Mouse (Mus musculus) hindbrain, embryonic 13.5 days (tissue): ENCODE measurements around the gene Efcab5. TPM values are rescaled to one million over a fixed set of nuclear protein-coding genes. Genes with fewer than 3 reads are reported as not detected.
"Not testable (repeated sequence)": the region's sequence is repeated elsewhere in the genome, so short reads cannot be mapped to it uniquely, and the experiment has no call there.

Experiments used
- ATAC-seq: fragments of 200-750 bp; cut with Nextera tagmentation; 2 replicates; pipeline ENCODE4 v1.8.0; 2017; ENCODE audit warnings: moderate TSS enrichment; ENCODE audit not compliant: low FRiP score
- H3K27ac ChIP-seq: fragments of 300-500 bp; sonication (generic); 2 replicates; pipeline ENCODE4 v1.5.1; 2015; ENCODE audit warnings: inconsistent platforms, mild to moderate bottlenecking, moderate library complexity
- H3K27me3 ChIP-seq: fragments of 300-500 bp; sonication (generic); 2 replicates; pipeline ENCODE4 v1.6.1; 2015; ENCODE audit warnings: mild to moderate bottlenecking, inconsistent platforms
- H3K36me3 ChIP-seq: fragments of 300-500 bp; sonication (generic); 2 replicates; pipeline ENCODE4 v1.6.1; 2015; ENCODE audit warnings: mild to moderate bottlenecking, inconsistent platforms
- H3K4me1 ChIP-seq: fragments of 300-500 bp; sonication (generic); replicated peaks from 2 replicates; pipeline ENCODE4 v1.6.1; 2015; ENCODE audit warnings: inconsistent platforms
- H3K4me2 ChIP-seq: fragments of 300-500 bp; sonication (generic); 2 replicates; pipeline ENCODE4 v1.6.1; 2015; ENCODE audit warnings: inconsistent platforms, mild to moderate bottlenecking, moderate library complexity
- H3K4me3 ChIP-seq: fragments of 300-500 bp; sonication (generic); 2 replicates; pipeline ENCODE4 v1.5.1; 2015; ENCODE audit warnings: mild to moderate bottlenecking, inconsistent platforms
- H3K9ac ChIP-seq: fragments of 300-500 bp; sonication (generic); 2 replicates; pipeline ENCODE4 v1.6.1; 2015; ENCODE audit warnings: mild to moderate bottlenecking, inconsistent platforms
- H3K9me3 ChIP-seq: fragments of 300-500 bp; sonication (generic); 2 replicates; pipeline ENCODE4 v1.6.1; 2016; ENCODE audit warnings: inconsistent platforms
- WGBS: fragments of 180-500 bp; shearing (Covaris S2); methylation state at CpG from one replicate; pipeline ENCODE4 v1.1.7; 2015; 5-methylcytosine and 5-hydroxymethylcytosine counted together
- polyA plus RNA-seq: library from polyadenylated mRNA; unstranded; fragments of >200 nt; fragmentation: Nextera tagmentation; extraction: Ambion mirVana; gene quantifications from 2 replicates; pipeline ENCODE4 v1.2.1, GENCODE M21; 2015

The Efcab5 gene
- polyA plus RNA-seq, 1 experiment from 2014 or later: 0.71 TPM

GRCm38 (mm10) chr11:77108442-77108841 is 80.3 kb downstream of the Efcab5 start:
- H3K4me2 ChIP-seq: no peak overlapping the region
- no peaks in the 10 kb centered on the region for H3K36me3 ChIP-seq
- H3K9ac ChIP-seq: no peak overlapping the region
- no peaks in the 10 kb centered on the region for H3K4me1 ChIP-seq
- no peaks in the 10 kb centered on the region for H3K27me3 ChIP-seq
- no peaks in the 10 kb centered on the region for H3K9me3 ChIP-seq
- 92% methylated on average over 6 of the region's 6 CpGs for WGBS
- no peak overlapping the region for H3K4me3 ChIP-seq
- H3K27ac ChIP-seq: no peak overlapping the region
- no peak for ATAC-seq

- WGBS: 80% methylated on average over 12 of the region's 12 CpGs
- H3K4me2 ChIP-seq, H3K4me1 ChIP-seq, ATAC-seq, H3K9me3 ChIP-seq, H3K36me3 ChIP-seq, H3K4me3 ChIP-seq, H3K27ac ChIP-seq, H3K27me3 ChIP-seq, H3K9ac ChIP-seq: not testable (repeated sequence)
Measured at GRCm38 (mm10) chr11:77107872-77108271, 80.9 kb downstream of the Efcab5 start.

- no peaks in the 10 kb centered on the region for H3K9me3 ChIP-seq
- H3K4me3 ChIP-seq: no peak overlapping the region
- H3K4me2 ChIP-seq: no peak overlapping the region
- no peaks in the 10 kb centered on the region for H3K4me1 ChIP-seq
- no peak for ATAC-seq
- H3K27me3 ChIP-seq: no peaks in the 10 kb centered on the region
- no peaks in the 10 kb centered on the region for H3K36me3 ChIP-seq
- no peak overlapping the region for H3K27ac ChIP-seq
- 94% methylated on average over 6 of the region's 6 CpGs for WGBS
- no peak overlapping the region for H3K9ac ChIP-seq
Measured at GRCm38 (mm10) chr11:77106961-77107360, 81.8 kb downstream of the Efcab5 start.

GRCm38 (mm10) chr11:77100137-77100937 is 88.4 kb downstream of the Efcab5 start:
- Histone ChIP-seq H3K4me3 (no peak overlapping the region), H3K9me3 (no peaks in the 10 kb centered on the region), H3K27ac (no peak overlapping the region), H3K27me3 (peaks cover 7% of the 10 kb centered on the region; the same call in 1 of the 2 replicates), H3K36me3 (no peaks in the 10 kb centered on the region), H3K4me2 (no peak overlapping the region), H3K9ac (no peak overlapping the region), H3K4me1 (0 out of 2 replicates have a peak, but pooled peaks cover 3% of the 10 kb centered on the region)
- WGBS: 16% methylated on average over 10 of the region's 10 CpGs
- ATAC-seq: no peak

- no peak overlapping the region for H3K27ac ChIP-seq
- no peak overlapping the region for H3K9ac ChIP-seq
- H3K36me3 ChIP-seq: no peaks in the 10 kb centered on the region
- 83% methylated on average over 19 of the region's 19 CpGs for WGBS
- H3K4me3 ChIP-seq: no peak overlapping the region
- peaks cover 7% of the 10 kb centered on the region; the same call in 1 of the 2 replicates for H3K27me3 ChIP-seq
- no peak overlapping the region for H3K4me2 ChIP-seq
- no peak for ATAC-seq
- 0 out of 2 replicates have a peak, but pooled peaks cover 3% of the 10 kb centered on the region for H3K4me1 ChIP-seq
- H3K9me3 ChIP-seq: no peaks in the 10 kb centered on the region
Measured at GRCm38 (mm10) chr11:77098332-77098972, 90.3 kb downstream of the Efcab5 start.

GRCm38 (mm10) chr11:77096991-77097390 is 91.8 kb downstream of the Efcab5 start:
- H3K36me3 ChIP-seq: no peaks in the 10 kb centered on the region
- no peak overlapping the region for H3K4me3 ChIP-seq
- no peak for ATAC-seq
- no peak overlapping the region for H3K27ac ChIP-seq
- peaks cover 6% of the 10 kb centered on the region; the same call in 1 of the 2 replicates for H3K4me1 ChIP-seq
- no peaks in the 10 kb centered on the region for H3K9me3 ChIP-seq
- 76% methylated on average over 7 of the region's 7 CpGs for WGBS
- H3K9ac ChIP-seq: no peak overlapping the region
- H3K4me2 ChIP-seq: no peak overlapping the region
- H3K27me3 ChIP-seq: peaks cover 7% of the 10 kb centered on the region; the same call in 1 of the 2 replicates

- Histone ChIP-seq H3K4me1 (peaks cover 6% of the 10 kb centered on the region; the same call in 1 of the 2 replicates), H3K27ac (no peak overlapping the region), H3K9me3 (no peaks in the 10 kb centered on the region), H3K9ac (no peak overlapping the region), H3K4me2 (no peak overlapping the region), H3K4me3 (no peak overlapping the region), H3K27me3 (peaks cover 7% of the 10 kb centered on the region; the same call in 1 of the 2 replicates), H3K36me3 (no peaks in the 10 kb centered on the region)
- 85% methylated on average over 3 of the region's 3 CpGs for WGBS
- no peak for ATAC-seq
Measured at GRCm38 (mm10) chr11:77096581-77096980, 92.2 kb downstream of the Efcab5 start.

- 59% methylated on average over 9 of the region's 10 CpGs for WGBS
- H3K9me3 ChIP-seq: no peaks in the 10 kb centered on the region
Measured at GRCm38 (mm10) chr11:77095206-77095605, 93.6 kb downstream of the Efcab5 start.

GRCm38 (mm10) chr11:77094136-77094535 is 94.6 kb downstream of the Efcab5 start:
- Histone ChIP-seq H3K4me2 (no peak overlapping the region), H3K4me3 (no peak overlapping the region), H3K4me1 (peaks cover 3% of the 10 kb centered on the region; the same call in 1 of the 2 replicates), H3K27me3 (peaks cover 5% of the 10 kb centered on the region; the same call in 1 of the 2 replicates), H3K27ac (no peak overlapping the region), H3K9me3 (no peaks in the 10 kb centered on the region), H3K9ac (no peak overlapping the region), H3K36me3 (no peaks in the 10 kb centered on the region)
- ATAC-seq: no peak
- 74% methylated on average over 8 of the region's 8 CpGs for WGBS

More at GRCm38 (mm10) chr11:77095206-77095605, 93.6 kb downstream of the Efcab5 start:
- H3K4me1 ChIP-seq: peaks cover 3% of the 10 kb centered on the region; the same call in 1 of the 2 replicates
- ATAC-seq: no peak
- H3K4me3 ChIP-seq: no peak overlapping the region
- no peak overlapping the region for H3K4me2 ChIP-seq
- no peaks in the 10 kb centered on the region for H3K36me3 ChIP-seq
- H3K27ac ChIP-seq: no peak overlapping the region
- no peak overlapping the region for H3K9ac ChIP-seq
- H3K27me3 ChIP-seq: peaks cover 7% of the 10 kb centered on the region; the same call in 1 of the 2 replicates

- H3K9ac ChIP-seq: no peak overlapping the region
- no peak for ATAC-seq
- H3K27ac ChIP-seq: no peak overlapping the region
- H3K4me1 ChIP-seq: peaks cover 3% of the 10 kb centered on the region; the same call in 1 of the 2 replicates
- peak overlapping the region; percentile 50 for H3K4me2 ChIP-seq
- H3K36me3 ChIP-seq: no peaks in the 10 kb centered on the region
- WGBS: under 1% methylated on average over 11 of the region's 11 CpGs
- no peaks in the 10 kb centered on the region for H3K27me3 ChIP-seq
- H3K4me3 ChIP-seq: peak overlapping the region; percentile 26; the same call in 1 of the 2 replicates
- no peaks in the 10 kb centered on the region for H3K9me3 ChIP-seq
Measured at GRCm38 (mm10) chr11:77093208-77093607, 95.6 kb downstream of the Efcab5 start.

GRCm38 (mm10) chr11:77089162-77089561 is 99.6 kb downstream of the Efcab5 start:
- Histone ChIP-seq H3K27me3 (peaks cover 2% of the 10 kb centered on the region; the same call in 1 of the 2 replicates), H3K9ac (no peak overlapping the region), H3K27ac (no peak overlapping the region), H3K4me2 (no peak overlapping the region), H3K4me3 (no peak overlapping the region), H3K36me3 (no peaks in the 10 kb centered on the region), H3K9me3 (no peaks in the 10 kb centered on the region), H3K4me1 (peaks cover 3% of the 10 kb centered on the region; the same call in 1 of the 2 replicates)
- ATAC-seq: no peak
- 87% methylated on average over 2 of the region's 2 CpGs for WGBS

GRCm38 (mm10) chr11:77087004-77087403 is 101.8 kb downstream of the Efcab5 start:
- H3K27me3 ChIP-seq: peaks cover 17% of the 10 kb centered on the region
- H3K9ac ChIP-seq: no peak overlapping the region
- H3K36me3 ChIP-seq: no peaks in the 10 kb centered on the region
- H3K4me1 ChIP-seq: no peaks in the 10 kb centered on the region
- ATAC-seq: no peak
- H3K9me3 ChIP-seq: no peaks in the 10 kb centered on the region
- no peak overlapping the region for H3K4me3 ChIP-seq
- H3K4me2 ChIP-seq: no peak overlapping the region
- WGBS: 83% methylated on average over 2 of the region's 2 CpGs
- H3K27ac ChIP-seq: no peak overlapping the region
